Mouse (Mus musculus): ENCODE results near the gene Rps2.
"Not testable (repeated sequence)": the region's sequence is repeated elsewhere in the genome, so short reads cannot be mapped to it uniquely, and the experiment has no call there.

Gene Rps2

GRCm38 (mm10) chr17:24705821-24706220 is 12.1 kb upstream of the Rps2 start:
- no peak for DNase-seq (ENCODE audit: low spot score)

DNA sequence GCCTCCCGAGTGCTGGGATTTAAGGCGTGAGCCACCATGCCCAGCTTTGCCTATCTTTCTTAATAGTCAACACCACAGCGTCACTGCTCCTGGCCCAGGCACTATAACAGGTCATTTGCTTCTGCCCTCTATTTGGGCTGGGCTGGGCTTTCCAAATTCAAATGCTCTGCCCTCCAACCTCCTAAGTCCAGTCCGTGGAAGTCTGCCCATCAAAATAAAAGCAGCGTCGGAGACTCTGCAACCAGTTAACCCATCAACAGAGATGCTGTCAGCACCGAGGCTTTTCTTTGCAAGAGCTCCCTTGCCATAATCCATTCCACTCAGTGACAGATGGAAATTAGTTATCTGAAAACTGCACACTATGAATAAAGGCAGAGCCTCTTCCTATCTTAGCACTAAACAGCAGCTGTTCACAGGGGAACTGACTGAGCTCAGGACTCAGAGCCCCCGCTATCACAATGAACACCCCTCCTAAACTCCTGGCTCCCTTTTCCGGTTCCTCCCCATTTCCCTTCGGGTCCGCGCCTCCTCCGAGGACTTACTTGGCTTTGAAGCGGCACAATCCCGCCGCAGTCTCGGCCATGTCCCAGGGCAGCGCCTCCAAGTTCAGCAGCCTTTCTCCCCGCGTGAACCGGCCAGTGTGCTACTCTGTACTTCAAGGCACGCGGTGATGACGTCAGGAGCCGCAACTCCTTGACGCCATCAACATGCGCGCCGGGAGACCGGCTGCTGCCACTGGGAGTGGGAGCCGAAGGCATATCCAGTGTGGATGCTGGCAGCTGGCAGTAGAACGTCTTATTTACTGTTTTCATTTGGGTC is 10.7 kb upstream of the Rps2 start, which contains the start of gene Tbl3:
TSS of gene Tbl3 (minus strand) at position 679 of the 819 bp plus-strand sequence.
- DNase-seq (ENCODE audit: low spot score), result peak; percentile 89

- no peak for DNase-seq (ENCODE audit: low spot score)
These were observed 10.0 kb upstream of the Rps2 start for GRCm38 (mm10) chr17:24707801-24708425.

DNA sequence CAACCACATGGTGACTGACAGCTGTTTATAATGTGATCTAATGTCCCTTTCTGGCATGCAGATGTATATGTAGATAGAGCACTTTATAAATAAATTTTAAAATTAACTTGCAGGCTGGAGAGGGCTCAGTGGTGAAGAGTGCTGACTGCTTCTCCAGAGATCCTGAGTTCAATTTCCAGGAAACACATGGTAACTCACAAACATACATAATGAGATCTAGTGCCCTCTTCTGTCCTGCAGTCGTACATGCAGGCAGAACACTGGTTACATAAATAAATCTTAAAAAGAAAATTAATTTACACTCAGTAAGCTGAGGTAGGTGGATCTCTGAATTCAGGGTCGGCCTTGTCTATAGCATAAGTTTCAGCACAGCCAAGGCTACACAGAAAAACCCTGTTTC is 9.3 kb upstream of the Rps2 start:
- no peak for DNase-seq (ENCODE audit: low spot score)

DNA sequence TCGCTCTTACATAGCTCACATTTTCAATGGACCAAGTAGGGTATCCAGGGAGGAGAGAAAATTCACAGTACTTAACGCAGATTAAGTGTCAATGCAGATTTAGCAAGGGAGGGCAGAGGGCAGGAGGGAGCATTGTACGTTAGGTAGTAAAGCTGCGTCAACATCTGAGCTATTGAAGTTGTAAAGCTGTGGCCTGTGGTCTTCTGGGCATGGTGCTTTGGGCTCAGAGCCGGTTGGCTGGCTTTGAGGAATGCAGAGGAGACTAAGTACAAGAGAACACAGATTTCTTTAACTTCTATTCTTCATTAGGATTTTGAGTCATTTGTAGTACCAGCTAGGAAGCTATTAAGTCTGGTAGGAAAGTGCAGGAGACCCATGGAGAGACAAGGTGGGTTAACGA is 2.4 kb upstream of the Rps2 start:
- DNase-seq (ENCODE audit: low spot score), result no peak

DNA sequence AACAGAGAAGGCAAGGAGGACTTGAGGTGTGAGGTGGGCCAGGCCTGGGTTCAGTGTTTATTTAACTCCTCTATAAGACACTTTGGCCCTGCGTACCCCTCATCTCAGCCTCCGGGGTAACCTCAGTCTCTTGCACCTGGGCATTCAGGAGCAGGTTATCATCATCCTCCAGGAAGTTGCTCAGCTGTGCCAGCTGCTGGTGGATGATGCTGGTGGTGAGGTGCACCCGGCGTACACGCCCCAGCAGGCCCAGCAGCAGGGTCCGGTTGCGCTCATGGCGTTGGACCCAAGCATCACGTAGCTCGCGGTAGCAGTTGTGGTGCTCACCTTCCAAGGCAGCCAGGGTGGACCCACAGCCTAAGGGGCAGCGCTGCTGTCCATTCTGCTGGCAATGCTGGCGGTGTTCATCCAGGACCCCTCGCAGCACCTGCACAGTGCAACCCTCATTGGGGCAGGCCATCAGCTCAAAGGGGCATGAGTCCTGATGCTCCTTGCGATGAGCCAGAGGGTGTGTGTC is 1.7 kb upstream of the Rps2 start:
- no peak for DNase-seq (ENCODE audit: low spot score)

DNA sequence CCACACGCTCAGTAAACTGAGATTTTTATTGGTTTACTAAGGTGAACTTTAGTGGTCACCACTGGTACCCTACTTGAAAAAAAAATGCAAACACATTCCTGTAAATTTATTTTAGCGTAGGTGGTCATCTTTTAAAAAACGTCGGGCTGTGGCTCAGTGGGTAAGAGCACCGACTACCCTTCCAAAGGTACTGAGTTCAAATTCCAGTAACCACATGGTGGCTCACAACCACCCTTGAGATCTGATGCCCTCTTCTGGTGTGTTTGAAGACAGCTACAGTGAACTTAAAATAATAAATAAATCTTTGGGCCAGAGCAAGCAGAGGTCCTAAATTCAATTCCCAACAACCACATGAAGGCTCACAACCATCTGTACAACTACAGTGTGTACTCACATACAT is 1.0 kb downstream of the Rps2 start:
- DNase-seq (ENCODE audit: low spot score), result not testable (repeated sequence)

DNA sequence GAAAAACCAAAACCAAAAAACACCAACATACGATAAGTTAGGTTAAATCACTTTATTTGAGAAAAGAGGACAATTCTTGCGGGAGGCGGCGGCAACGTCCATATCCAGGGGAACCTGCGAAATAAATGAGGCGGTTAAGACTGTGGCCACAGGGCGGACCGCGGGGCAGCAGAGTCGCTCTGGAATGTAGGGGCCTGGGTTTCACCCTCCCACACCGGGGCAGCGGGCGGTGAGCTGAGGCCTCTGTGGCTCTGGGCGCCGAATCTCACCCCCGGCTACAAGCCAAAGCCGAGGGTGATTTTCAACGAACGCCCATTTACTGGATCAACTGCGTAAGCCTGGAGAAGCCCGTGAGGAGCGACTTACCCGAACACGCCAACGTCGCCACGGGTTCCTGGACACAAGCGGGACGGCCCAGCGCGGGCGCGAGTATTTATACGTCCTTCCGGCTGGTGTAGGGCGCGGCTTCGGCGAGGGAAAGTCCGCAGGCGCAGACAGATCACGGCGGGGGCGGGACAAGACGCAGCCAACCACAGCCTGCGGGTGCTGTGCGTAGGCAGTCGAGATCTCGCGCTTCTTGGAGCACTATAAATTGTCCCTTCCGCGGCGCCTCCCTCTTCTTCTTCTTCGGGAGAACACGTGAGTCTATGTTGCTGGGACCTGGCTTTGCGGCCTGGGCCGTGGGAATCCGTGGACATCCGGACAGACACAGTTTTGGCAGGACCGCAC is 1.7 kb downstream of the Rps2 start:
- peak; percentile 92 for DNase-seq (ENCODE audit: low spot score)

DNA sequence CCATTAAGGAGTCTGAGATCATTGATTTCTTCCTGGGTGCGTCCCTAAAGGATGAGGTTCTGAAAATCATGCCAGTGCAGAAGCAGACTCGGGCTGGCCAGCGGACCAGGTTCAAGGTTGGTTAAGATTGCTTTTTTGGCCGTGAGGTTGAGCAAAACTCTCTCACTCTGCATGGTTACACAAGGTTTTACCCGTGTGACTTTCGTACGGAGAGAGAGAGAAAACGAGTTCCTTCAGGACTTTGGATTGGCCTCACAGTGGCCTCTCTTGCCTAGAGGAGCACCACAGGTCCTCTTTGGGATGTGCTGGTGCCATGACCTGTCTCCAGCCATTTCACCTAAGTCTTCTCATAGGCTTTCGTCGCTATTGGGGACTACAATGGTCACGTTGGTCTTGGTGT is 2.7 kb downstream of the Rps2 start:
- DNase-seq (ENCODE audit: low spot score), result not testable (repeated sequence)

- DNase-seq (ENCODE audit: low spot score), result not testable (repeated sequence)
These were observed 3.6 kb downstream of the Rps2 start for GRCm38 (mm10) chr17:24721383-24721955.

- DNase-seq (ENCODE audit: low spot score), result no peak
These were observed 4.5 kb downstream of the Rps2 start for GRCm38 (mm10) chr17:24722220-24722924.

- no peak for DNase-seq (ENCODE audit: low spot score)
These were observed 5.4 kb downstream of the Rps2 start for GRCm38 (mm10) chr17:24723122-24723880.

GRCm38 (mm10) chr17:24723881-24724180 is 5.9 kb downstream of the Rps2 start:
- no peak for DNase-seq (ENCODE audit: low spot score)

GRCm38 (mm10) chr17:24724184-24724583 is 6.3 kb downstream of the Rps2 start, which contains the start of gene Ndufb10:
Ndufb10 (minus strand) TSS chr17:24724478.
- peak; percentile 97 for DNase-seq (ENCODE audit: low spot score)

- no peak for DNase-seq (ENCODE audit: low spot score)
These were observed 7.9 kb downstream of the Rps2 start for GRCm38 (mm10) chr17:24725637-24726390.

GRCm38 (mm10) chr17:24727618-24728017 is 9.7 kb downstream of the Rps2 start, which contains the start of gene Rpl3l:
Rpl3l (plus strand) TSS chr17:24727820.
- no peak for DNase-seq (ENCODE audit: low spot score)

DNA sequence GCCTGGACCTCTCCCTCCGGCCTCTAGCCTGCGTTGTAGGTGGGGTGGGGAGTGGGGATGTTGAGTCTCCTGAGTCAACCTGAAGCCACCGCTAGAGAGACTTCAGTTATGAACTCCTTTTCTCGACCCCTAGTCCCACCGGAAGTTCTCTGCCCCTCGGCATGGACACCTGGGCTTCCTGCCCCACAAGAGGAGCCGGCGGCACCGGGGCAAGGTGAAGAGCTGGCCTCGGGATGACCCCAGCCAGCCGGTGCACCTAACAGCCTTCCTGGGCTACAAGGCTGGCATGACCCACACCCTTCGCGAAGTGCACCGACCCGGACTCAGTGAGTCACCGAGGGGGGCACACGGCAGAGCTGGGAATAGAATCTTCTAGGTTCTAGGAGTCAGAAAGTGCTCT is 10.3 kb downstream of the Rps2 start:
- DNase-seq (ENCODE audit: low spot score), result no peak

GRCm38 (mm10) chr17:24729067-24729466 is 11.2 kb downstream of the Rps2 start:
- no peak for DNase-seq (ENCODE audit: low spot score)

- DNase-seq (ENCODE audit: low spot score), result no peak
These were observed 12.9 kb downstream of the Rps2 start for GRCm38 (mm10) chr17:24730787-24731186.
